Mouse (Mus musculus): Measurements from ENCODE around the gene Sept5. TPM values are rescaled to one million over a fixed set of nuclear protein-coding genes. Genes with fewer than 3 reads are reported as not detected.

Sept5 gene
- total RNA-seq, 2 experiments from 2014 or later = 543 to 588 TPM

DNA sequence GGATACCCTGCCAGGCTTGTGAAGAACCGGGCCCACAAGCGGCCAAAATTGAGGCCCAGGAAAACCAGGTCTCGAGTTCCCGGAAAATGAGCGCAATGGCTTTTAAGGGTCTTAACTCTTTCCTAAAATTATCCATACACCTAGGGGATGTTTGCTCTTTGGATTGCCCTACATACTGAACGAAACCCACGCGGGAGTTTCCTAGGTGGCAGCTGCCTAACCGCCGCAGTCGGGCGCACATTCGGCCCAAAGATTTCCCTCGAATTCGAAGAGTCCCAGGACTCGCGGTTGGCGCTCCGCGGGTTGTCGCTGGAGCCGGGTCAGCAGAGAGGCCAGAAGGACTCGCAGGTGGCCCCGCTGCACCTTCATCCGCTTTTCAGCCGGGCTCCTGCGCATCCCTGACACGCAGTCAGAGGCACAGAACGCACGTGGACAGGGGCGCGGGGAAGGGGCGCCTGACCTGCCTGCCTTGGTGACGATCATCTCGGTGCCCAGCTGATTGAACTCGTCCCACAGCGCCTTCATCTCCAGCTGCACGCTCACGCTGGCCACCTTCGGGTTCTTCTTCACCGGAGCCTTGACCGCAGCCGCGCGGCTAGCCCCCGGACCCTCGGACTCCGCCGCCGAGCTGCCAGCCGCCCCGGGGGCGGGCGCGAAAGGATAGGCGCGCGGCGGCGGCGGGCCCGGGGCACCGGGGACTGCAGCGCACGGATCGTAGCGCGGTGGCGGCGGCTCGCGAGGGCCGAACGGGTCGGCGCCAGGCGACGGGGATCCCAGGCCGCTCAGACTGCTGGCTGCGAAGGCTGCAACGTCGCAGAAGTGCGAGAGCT, 43.5 kb downstream of the Sept5 start:
- DNase-seq (ENCODE audit: low spot score in 2 of 2) = no peak

DNA sequence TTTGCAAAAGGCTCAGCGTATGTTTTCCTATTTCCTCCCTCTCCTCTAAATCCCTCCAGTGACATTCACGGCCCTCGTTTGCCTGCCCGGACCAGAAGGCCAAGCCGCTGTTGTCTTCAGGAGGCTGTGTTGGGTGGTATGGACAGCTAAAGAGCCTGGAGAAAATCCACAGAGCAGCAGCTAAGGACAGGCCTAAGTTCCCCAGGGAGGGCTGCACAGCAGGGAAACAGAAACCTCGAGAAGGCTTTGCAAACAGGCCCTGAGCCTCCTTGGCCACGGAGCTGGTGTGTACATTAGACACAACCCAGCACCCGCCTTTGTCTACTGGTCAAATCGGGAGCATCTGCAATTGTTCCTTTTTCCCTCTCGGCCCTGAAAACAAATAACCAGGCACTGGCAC, 44.1 kb downstream of the Sept5 start:
- DNase-seq (ENCODE audit: low spot score in 2 of 2) = no peak

DNA sequence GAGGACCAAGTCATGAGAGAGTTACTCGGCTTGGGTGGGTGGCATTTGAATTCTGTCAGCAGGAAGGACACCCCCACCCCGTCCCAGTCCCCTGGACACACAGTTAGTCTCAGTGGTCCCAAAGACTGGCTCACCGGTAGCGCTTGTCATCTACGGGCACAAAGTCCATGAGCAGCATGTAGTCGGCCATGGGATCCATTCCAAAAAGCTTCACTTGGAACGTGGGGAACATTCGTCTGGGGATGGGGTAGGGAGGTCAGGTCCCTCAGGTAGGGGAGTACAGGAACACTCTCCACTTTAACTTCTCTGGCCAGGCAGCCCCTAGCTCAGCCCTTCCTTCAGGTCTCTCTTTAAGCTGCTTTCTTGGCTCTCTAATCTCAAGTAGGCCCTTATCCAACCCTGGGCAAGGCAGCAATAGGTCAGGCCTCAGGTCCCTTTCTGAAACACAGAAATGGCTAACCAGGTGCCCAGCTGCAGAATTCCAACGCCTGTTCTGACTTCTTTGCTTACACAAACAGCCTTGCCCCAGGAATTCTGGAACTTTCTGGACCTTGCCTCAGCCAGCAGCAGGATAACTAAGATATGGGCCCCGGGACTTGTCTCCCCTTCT, 44.7 kb downstream of the Sept5 start:
- DNase-seq (ENCODE audit: low spot score in 2 of 2) = no peak

DNA sequence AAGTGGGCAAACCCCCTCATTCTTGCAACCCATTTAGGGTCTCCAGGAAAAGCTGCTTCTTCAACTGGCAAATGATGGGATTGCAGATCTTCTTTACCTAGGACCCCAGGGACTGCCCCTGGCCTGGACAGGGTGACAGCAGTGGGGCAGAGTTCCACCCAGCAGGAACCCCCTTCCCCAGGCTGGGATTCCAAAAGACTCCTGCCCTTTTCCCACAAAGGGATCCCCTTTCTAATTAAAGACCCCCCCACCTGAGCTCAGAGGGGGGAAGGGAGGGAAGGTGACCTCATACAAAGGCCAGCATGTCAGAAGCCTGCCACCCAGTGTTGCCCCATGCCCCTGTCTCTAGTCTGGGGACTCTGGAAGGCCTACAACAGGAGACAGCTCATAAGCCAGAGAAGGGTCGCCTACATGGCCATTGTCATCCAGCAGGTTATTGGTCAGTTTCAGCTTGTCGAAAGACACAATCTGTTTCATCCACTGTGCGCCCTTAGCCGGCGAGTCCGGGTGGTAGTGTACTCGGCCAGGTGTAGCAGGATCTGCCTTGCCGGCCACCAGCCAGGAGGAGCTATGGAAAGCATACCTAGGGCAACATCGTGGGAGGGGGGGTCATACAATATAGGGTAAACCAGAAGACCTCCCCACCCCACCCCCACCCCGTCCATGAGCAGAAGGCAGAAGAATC, 45.9 kb downstream of the Sept5 start:
- no peak for DNase-seq (ENCODE audit: low spot score in 2 of 2)

DNA sequence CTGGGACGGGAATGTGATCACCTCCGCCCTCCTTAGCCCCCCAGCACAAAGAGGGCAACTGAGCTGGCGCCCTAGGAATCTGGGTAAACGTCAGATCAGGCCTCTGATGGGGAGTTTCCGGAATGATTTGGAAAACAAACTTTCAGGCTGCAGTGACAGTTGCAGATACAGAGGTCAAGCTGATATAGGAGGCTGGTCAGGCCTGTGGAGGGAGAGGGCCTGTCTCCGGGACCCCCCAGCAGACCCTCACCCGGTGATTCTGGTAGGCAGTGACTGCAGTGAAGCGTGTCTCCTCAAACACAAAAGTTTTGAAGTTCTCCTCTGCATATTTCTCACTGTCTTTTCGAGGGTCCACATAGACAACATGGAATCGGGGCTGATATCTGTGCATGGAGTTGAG, 46.6 kb downstream of the Sept5 start:
- no peak for DNase-seq (ENCODE audit: low spot score in 2 of 2)

DNA sequence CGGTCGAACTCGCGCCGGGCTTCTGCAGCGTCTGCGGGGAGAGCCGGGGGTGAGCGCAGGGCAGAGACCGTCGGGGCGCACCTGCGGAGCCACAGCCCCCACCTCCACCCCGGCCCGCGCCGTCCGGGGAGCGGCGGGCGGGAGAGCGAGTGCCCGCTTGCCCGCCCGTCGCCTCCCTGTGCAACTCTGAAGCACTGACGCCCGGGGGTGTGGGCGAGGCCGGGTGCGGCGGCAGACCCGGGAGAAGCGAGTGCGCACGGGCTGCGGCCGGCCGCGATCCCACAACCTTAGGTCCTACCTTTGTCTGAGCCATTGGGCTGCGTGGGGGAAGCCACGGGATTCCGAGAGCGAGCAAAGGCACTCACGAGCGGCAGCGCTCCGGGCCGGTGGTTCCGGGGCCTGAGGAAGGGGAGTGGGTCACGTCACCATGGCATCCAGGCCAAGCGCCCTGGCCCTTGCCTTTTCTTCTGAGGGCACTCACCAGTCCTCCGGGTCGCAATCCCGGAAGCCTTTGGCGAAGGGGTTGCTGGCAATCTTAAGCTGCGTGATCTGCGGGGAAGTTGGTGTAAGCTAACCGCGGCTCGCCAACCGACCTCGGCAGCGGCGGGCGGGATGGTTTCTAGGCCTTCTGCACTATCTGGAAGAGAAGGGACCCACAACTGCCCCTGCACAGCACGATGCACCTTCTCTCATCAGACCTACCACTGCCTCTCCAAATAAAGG, 47.2 kb downstream of the Sept5 start:
- DNase-seq (ENCODE audit: low spot score in 2 of 2) = no peak

DNA sequence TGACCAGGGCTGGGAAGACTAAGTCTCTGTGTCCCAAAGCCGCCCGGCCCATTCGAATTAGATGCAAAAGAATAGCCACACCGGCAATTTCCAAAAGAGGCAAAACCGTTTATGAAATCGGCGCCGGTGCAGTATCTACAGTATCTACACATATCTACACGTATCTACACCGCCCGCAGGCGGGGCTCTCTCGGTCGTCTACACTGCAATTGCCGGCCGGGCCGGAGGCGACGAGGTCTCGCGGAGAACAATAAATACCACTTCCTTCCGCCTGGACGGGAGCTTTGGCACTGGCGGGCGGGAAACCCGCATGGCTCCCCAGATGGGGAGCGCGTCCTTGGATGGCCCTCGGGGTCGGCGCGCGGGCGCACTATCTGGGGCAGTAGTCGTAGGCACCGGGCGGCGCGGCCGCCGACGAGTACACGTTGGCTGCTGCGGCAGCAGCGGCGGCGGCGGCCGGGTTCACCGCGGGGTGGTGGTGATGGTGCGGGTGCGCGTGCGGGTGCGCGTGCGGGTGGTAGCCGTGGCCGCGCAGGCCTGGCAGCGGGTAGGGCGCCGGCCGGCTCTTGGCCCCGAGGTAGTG, 48.0 kb downstream of the Sept5 start:
- peak in 1 of 2 experiments; percentile 29 for DNase-seq (ENCODE audit: low spot score in 2 of 2)

DNA sequence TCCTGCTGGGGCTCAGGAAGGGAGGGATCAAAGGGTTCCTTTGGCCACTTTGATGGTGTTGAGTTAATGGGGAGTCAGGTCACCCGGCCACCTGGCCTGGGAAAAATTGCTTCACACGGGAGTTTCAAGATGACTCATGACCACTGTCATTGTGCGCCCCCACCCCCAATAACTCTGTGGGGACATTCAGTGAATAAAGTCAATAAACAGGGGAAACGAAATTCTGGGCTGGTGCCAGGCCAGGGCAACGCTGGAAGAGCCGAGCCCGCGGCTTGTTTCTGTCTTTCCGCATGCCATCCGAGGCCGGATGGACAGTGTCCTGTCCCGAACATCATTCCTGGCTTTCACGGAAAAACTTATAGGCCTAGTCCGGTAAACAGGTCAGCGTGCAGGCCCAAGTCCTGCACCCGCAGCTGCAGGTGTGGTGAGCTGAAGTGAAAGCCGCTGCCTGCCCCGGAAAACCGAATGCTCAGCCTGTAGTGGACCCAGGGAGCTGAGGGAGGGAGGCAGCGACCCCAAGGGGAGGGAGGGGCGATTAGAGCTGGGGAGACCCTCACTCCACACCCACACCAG, 48.6 kb downstream of the Sept5 start:
- no peak for DNase-seq (ENCODE audit: low spot score in 2 of 2)

DNA sequence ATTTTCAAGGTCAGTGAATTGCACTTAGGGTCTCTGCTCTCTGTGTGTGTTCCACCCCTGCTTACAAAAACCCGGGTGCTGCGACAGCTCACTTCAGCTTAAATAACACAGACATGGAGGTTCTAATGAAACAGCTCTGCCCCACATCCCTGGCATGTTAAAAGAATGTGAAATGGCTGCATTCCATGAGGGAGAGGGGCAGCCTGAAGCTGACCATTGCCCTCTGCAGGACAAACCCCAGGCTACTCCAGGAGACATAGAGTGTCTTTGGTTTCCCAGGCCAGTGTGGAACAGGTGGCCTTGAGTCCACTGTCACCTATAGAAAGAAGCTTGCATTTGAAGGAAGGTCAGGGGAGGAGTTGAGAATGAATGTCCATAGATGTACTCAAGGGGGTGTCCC, 49.4 kb downstream of the Sept5 start:
- DNase-seq (ENCODE audit: low spot score in 2 of 2) = no peak

DNA sequence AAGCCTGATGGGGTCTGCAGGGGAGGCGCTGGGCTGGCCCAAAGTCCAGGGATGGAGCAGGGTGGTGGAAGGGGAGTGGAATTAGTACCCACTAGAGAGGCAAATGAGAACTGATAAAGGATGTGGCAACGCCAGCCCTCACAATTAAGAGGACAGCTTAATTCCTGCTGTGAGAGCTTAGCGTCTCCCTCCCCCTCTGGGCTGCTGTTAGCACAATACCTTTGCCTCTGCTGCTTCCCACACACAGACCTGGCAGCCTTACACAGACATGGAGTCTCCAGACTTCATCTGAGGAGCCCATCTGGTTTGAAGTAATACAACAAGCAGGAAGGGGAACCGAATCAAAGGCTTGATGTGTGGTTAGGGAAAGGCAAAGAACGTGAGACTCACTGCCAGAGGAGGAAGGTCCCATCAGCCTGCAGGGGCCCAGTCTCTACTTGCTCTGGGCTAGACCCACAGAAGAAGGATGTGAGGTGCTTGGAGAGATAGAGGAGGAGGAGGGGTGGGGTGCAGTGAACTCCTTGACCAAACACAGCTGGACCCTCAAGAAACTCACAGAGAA, 52.1 kb downstream of the Sept5 start:
- no peak for DNase-seq (ENCODE audit: low spot score in 2 of 2)

DNA sequence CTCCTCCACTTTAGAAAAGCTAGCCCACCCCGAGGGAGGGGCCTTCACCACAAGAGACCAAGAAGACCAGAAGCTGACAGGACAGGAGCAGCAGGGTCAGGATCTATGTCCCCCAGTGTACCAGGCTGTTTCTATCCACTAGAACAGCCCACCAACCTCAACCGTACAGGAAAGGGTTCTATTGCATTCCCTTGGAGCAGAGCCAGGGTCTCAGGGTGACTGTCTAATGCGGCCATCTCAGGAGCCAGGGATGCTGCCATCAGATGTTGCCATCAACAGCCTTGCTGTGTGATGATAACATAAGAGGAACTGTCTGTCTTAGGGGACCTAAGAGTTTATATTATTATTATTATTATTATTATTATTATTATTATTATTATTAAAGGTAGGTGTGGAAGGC, 52.7 kb downstream of the Sept5 start:
- no peak for DNase-seq (ENCODE audit: low spot score in 2 of 2)

DNA sequence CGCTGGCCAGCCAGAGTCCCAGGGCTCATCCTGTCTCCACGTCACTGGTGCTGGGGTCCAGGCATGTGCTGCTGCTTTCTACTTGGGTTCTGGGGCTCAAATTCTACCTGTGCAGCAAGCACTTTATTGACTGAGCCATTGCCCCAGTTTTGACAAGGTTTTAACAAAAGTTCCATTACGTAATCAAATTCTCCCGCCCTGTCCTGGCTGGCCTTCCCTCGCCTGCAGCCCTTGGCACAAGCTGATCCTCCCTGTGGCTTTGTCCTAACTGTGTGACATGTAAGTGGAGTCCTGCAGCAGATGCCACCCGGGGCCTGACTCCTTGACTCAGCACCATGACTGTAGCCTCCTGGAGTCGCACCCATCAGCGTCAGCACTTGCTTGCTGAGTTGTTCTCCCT, 55.6 kb downstream of the Sept5 start:
- DNase-seq (ENCODE audit: low spot score in 2 of 2) = no peak

Other genes with a start within 250 kb of the Sept5 start
- gene Txnrd2, start 203.6 kb downstream of the Sept5 start, total RNA-seq (2021) = 10 to 100 TPM; 22.1 to 28.4 TPM
- gene Comt, start 203.1 kb downstream of the Sept5 start, total RNA-seq (2021) = 10 to 100 TPM; 55.3 to 59.8 TPM
- gene Gnb1l, start 131.2 kb downstream of the Sept5 start, total RNA-seq (2021) = 1 to 10 TPM; 6.9 to 7.4 TPM
- gene Rtl10, start 131.1 kb downstream of the Sept5 start, total RNA-seq (2021) = 10 to 100 TPM in 1 of 2 experiments, 1 to 10 TPM in 1; 9.1 to 10.0 TPM
- gene Tbx1, start 39.3 kb downstream of the Sept5 start, total RNA-seq (2021) = 1 to 10 TPM; 1.9 to 2.7 TPM
- gene Gp1bb, start 7.6 kb downstream of the Sept5 start, total RNA-seq (2021) = 1 to 10 TPM; 4.9 to 5.4 TPM
- gene Gm49601, start 3.5 kb downstream of the Sept5 start, total RNA-seq (2021) = 10 to 100 TPM; 84.8 to 98.2 TPM
- 10 to 100 TPM; 89.4 to 99.1 TPM for gene Cldn5, start 146.9 kb upstream of the Sept5 start, total RNA-seq (2021)
- 10 to 100 TPM; 93.8 to 95.9 TPM for gene Ufd1, start 181.8 kb upstream of the Sept5 start, total RNA-seq (2021)
- gene Cdc45, start 182.0 kb upstream of the Sept5 start, total RNA-seq (2021) = 1 to 10 TPM; 4.0 to 4.3 TPM
- gene 2510002D24Rik, start 206.6 kb upstream of the Sept5 start, total RNA-seq (2021) = 10 to 100 TPM; 22.2 to 24.7 TPM
- gene Gm28539, start 206.6 kb upstream of the Sept5 start, total RNA-seq (2021) = 10 to 100 TPM in 1 of 2 experiments, 1 to 10 TPM in 1; 8.8 to 16.9 TPM
- 10 to 100 TPM; 34.9 to 39.4 TPM for gene Mrpl40, start 246.9 kb upstream of the Sept5 start, total RNA-seq (2021)
- gene Hira, start 247.1 kb upstream of the Sept5 start, total RNA-seq (2021) = 10 to 100 TPM; 98.0 to 99.4 TPM